Mouse (Mus musculus) forebrain, embryonic 12.5 days (tissue): Measurements from ENCODE around the gene Gpr4. TPM values are rescaled to one million over a fixed set of nuclear protein-coding genes. Genes with fewer than 3 reads are reported as not detected.

ENCODE experiments used
- ATAC-seq: fragments of 200-750 bp; cut with Nextera tagmentation; 2 replicates; pipeline ENCODE4 v1.8.0; 2017; ENCODE audit warnings: moderate TSS enrichment; ENCODE audit not compliant: low FRiP score
- H3K27ac ChIP-seq: fragments of 300-500 bp; sonication (generic); 2 replicates; pipeline ENCODE4 v1.5.1; 2016; ENCODE audit warnings: mild to moderate bottlenecking
- H3K27me3 ChIP-seq: fragments of 300-500 bp; sonication (generic); 2 replicates; pipeline ENCODE4 v1.6.1; 2016; ENCODE audit warnings: mild to moderate bottlenecking
- H3K36me3 ChIP-seq: fragments of 300-500 bp; sonication (generic); replicated peaks from 2 replicates; pipeline ENCODE4 v1.6.1; 2016; ENCODE audit warnings: mild to moderate bottlenecking
- H3K4me1 ChIP-seq: fragments of 300-500 bp; sonication (generic); 2 replicates; pipeline ENCODE4 v1.6.1; 2016
- H3K4me2 ChIP-seq: fragments of 300-500 bp; sonication (generic); 2 replicates; pipeline ENCODE4 v1.6.1; 2016; ENCODE audit warnings: mild to moderate bottlenecking, moderate library complexity
- H3K4me3 ChIP-seq: fragments of 300-500 bp; sonication (generic); replicated peaks from 2 replicates; pipeline ENCODE4 v1.5.1; 2016; ENCODE audit warnings: mild to moderate bottlenecking
- H3K9ac ChIP-seq: fragments of 300-500 bp; sonication (generic); 2 replicates; pipeline ENCODE4 v1.6.1; 2016; ENCODE audit warnings: mild to moderate bottlenecking
- H3K9me3 ChIP-seq: fragments of 300-500 bp; sonication (generic); 2 replicates; pipeline ENCODE4 v1.6.1; 2016
- WGBS: fragments of 180-500 bp; shearing (Covaris S2); methylation state at CpG from one replicate; pipeline ENCODE4 v1.1.7; 2016; 5-methylcytosine and 5-hydroxymethylcytosine counted together
- polyA plus RNA-seq: library from polyadenylated mRNA; unstranded; fragments of >200 nt; fragmentation: Nextera tagmentation; extraction: Ambion mirVana; gene quantifications from 2 replicates; pipeline ENCODE4 v1.2.1, GENCODE M21; 2016

Gpr4 gene
- 1.6 and 1.7 TPM in 2 replicates for polyA plus RNA-seq

DNA sequence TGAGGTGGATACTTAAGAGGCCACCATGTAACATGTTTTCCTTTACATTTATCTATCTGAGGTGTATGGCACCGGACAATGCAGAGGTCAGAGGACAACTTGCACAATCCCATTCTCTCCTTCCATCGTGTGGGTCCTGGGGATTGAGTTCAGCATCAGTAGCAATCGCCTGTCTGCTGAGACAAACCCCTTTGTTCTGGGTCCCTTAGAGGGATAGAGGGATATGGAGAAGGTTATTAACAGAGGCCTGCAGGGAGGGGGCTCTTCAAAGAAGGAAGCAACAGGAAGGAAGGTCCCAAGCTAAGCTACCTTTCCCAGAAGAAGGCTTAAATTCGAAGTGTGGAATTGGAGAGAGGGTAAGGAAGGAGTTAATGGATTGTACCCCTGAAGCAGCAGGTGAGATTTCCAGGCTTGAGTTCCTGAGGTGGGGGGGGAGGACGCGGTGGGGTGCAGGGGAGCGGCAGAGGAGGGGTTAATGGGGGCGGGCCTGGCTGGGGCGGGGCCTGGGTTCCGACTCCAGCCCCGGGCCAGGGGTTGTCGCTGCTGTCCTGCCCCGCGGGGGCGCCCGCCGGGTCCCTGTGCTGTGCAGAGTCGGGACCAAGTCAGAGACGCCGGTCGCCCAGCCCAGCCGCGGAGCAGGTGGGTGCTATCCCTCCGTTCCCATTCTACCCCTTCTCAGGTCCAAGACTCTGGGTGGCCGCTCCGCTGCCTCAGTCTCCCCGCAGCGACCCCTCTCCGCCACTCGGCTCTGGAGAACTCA is at the start of gene Gpr4:
Gpr4 (plus strand) TSS at position 543 of the 760 bp plus-strand sequence.
- ATAC-seq: peak; percentile 73
- Histone ChIP-seq H3K27me3 (peaks cover 39% of the 10 kb centered on the region), H3K4me1 (peaks cover 11% of the 10 kb centered on the region), H3K9me3 (peaks cover 4% of the 10 kb centered on the region; the same call in 1 of the 2 replicates), H3K9ac (peak within 1 kb of the TSS; percentile 56), H3K27ac (no peak within 1 kb of the TSS), H3K36me3 (no peaks in the 10 kb centered on the region), H3K4me3 (peak within 1 kb of the TSS; percentile 46), H3K4me2 (peak within 1 kb of the TSS; percentile 72)
- WGBS: 2% methylated on average over 26 of the region's 30 CpGs

DNA sequence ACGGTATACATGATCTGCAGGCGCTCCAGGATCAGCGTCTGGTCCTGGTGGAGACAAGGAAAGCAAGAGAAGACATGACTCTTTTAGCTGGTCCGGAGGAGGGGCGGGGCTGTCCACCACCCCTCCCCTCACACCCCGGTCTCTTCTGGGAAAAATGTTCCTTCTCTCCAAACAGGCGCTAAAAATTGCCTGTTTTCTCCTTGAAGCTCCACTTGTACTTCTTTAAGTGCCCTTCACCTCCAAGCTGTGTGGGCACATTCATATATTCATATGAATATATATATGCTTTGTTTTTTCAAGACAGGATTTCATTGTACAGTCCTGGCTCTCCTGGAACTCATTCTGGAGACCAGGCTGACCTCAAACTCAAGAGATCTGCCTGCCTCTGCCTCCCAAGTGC is 49.4 kb upstream of the Gpr4 start:
- no peak overlapping the region for H3K4me2 ChIP-seq
- H3K4me1 ChIP-seq: peaks cover 40% of the 10 kb centered on the region
- H3K27ac ChIP-seq: no peak overlapping the region
- H3K4me3 ChIP-seq: no peak overlapping the region
- H3K9me3 ChIP-seq: peaks cover 7% of the 10 kb centered on the region; the same call in 1 of the 2 replicates
- H3K9ac ChIP-seq: no peak overlapping the region
- WGBS: 86% methylated on average over 7 of the region's 7 CpGs
- ATAC-seq: no peak
- H3K36me3 ChIP-seq: no peaks in the 10 kb centered on the region
- peaks cover 73% of the 10 kb centered on the region for H3K27me3 ChIP-seq

DNA sequence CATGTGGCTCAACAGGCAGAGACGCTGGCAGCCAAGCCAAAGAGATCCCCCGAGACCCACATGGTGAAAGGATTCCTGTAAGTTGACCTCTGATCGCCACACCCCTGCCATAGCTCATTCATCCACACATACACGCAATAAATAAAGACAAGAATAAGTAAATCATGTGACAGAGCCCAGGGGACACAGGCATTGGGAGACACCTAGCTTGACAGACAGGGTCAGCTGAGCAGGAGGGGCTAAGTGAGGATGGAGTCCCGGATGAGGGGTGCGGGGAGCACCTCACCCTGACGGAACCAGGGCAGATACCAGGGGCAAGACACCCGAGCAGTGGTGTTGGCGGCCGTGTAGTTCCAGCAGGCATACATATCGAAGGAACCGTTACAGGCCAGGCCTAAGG is 48.6 kb upstream of the Gpr4 start:
- Histone ChIP-seq H3K4me1 (peaks cover 39% of the 10 kb centered on the region), H3K4me2 (peak overlapping the region; percentile 34; the same call in 1 of the 2 replicates), H3K4me3 (no peak overlapping the region), H3K36me3 (no peaks in the 10 kb centered on the region), H3K9ac (no peak overlapping the region; the same call in 1 of the 2 replicates), H3K27me3 (peaks cover 69% of the 10 kb centered on the region), H3K9me3 (peaks cover 7% of the 10 kb centered on the region; the same call in 1 of the 2 replicates), H3K27ac (no peak overlapping the region)
- ATAC-seq: no peak
- 36% methylated on average over 11 of the region's 12 CpGs for WGBS

- H3K9ac ChIP-seq: no peak overlapping the region; the same call in 1 of the 2 replicates
- ATAC-seq: peak; percentile 27; the same call in 1 of the 2 replicates
- 2% methylated on average over 6 of the region's 6 CpGs for WGBS
- H3K27me3 ChIP-seq: peaks cover 64% of the 10 kb centered on the region
- no peak overlapping the region for H3K4me3 ChIP-seq
- H3K4me1 ChIP-seq: peaks cover 39% of the 10 kb centered on the region
- no peaks in the 10 kb centered on the region for H3K36me3 ChIP-seq
- H3K4me2 ChIP-seq: peak overlapping the region; percentile 34
- peaks cover 7% of the 10 kb centered on the region; the same call in 1 of the 2 replicates for H3K9me3 ChIP-seq
- no peak overlapping the region for H3K27ac ChIP-seq
Observed at GRCm38 (mm10) chr7:19164189-19164588, 48.1 kb upstream of the Gpr4 start.

GRCm38 (mm10) chr7:19164978-19165377 is 47.4 kb upstream of the Gpr4 start:
- ATAC-seq: no peak
- Histone ChIP-seq H3K27ac (no peak overlapping the region), H3K4me3 (no peak overlapping the region), H3K36me3 (no peaks in the 10 kb centered on the region), H3K9me3 (peaks cover 7% of the 10 kb centered on the region; the same call in 1 of the 2 replicates), H3K4me2 (peak overlapping the region; percentile 34), H3K4me1 (peaks cover 37% of the 10 kb centered on the region), H3K9ac (no peak overlapping the region), H3K27me3 (peaks cover 56% of the 10 kb centered on the region)
- WGBS: 3% methylated on average over 13 of the region's 13 CpGs

- H3K27ac ChIP-seq: no peak within 1 kb of the TSS
- peaks cover 48% of the 10 kb centered on the region for H3K27me3 ChIP-seq
- H3K36me3 ChIP-seq: no peaks in the 10 kb centered on the region
- peaks cover 33% of the 10 kb centered on the region for H3K4me1 ChIP-seq
- peak; percentile 57 for ATAC-seq
- H3K4me3 ChIP-seq: 0 out of 2 replicates have a peak within 1 kb of the TSS, but pooled peaks have one; percentile 1
- 12% methylated on average over 14 of the region's 14 CpGs for WGBS
- H3K9me3 ChIP-seq: peaks cover 7% of the 10 kb centered on the region; the same call in 1 of the 2 replicates
- H3K4me2 ChIP-seq: peak within 1 kb of the TSS; percentile 37
- H3K9ac ChIP-seq: 0 out of 2 replicates have a peak within 1 kb of the TSS, but pooled peaks have one; percentile 9
Observed at GRCm38 (mm10) chr7:19165656-19166423, 46.5 kb upstream of the Gpr4 start, which contains the start of gene Gipr. TSS of gene Gipr (minus strand) at chr7:19166127.

DNA sequence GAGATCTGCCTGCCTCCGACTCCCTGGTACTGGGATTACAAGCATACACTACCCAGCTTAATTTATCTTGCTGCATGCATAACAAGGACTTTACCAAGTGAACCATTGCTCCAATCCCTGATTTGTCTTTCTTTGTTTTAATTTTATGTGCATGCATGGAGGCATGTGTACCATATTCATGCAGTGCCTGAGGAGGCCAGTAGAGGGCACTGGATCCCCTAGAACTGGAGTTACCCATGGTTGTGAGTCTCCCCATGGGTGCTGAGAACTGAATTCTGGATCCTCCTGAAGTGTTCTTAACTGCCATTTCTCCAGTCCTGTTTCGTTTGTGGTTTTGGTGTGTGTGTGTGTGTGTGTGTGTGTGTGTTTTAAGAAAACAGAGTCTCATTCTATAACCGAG is 45.3 kb upstream of the Gpr4 start:
- peaks cover 36% of the 10 kb centered on the region for H3K4me1 ChIP-seq
- H3K9me3 ChIP-seq: peaks cover 7% of the 10 kb centered on the region; the same call in 1 of the 2 replicates
- H3K4me3 ChIP-seq: no peak overlapping the region
- no peaks in the 10 kb centered on the region for H3K36me3 ChIP-seq
- WGBS: 87% methylated on average over 3 of the region's 3 CpGs
- peaks cover 44% of the 10 kb centered on the region for H3K27me3 ChIP-seq
- no peak overlapping the region for H3K9ac ChIP-seq
- H3K27ac ChIP-seq: no peak overlapping the region
- ATAC-seq: no peak
- H3K4me2 ChIP-seq: no peak overlapping the region

GRCm38 (mm10) chr7:19169506-19169905 is 42.8 kb upstream of the Gpr4 start:
- peaks cover 7% of the 10 kb centered on the region; the same call in 1 of the 2 replicates for H3K9me3 ChIP-seq
- peaks cover 28% of the 10 kb centered on the region for H3K27me3 ChIP-seq
- no peak overlapping the region for H3K27ac ChIP-seq
- ATAC-seq: no peak
- H3K4me3 ChIP-seq: no peak overlapping the region
- H3K4me2 ChIP-seq: no peak overlapping the region
- H3K9ac ChIP-seq: no peak overlapping the region
- 58% methylated on average over 10 of the region's 10 CpGs for WGBS
- H3K4me1 ChIP-seq: peaks cover 36% of the 10 kb centered on the region
- H3K36me3 ChIP-seq: no peaks in the 10 kb centered on the region

DNA sequence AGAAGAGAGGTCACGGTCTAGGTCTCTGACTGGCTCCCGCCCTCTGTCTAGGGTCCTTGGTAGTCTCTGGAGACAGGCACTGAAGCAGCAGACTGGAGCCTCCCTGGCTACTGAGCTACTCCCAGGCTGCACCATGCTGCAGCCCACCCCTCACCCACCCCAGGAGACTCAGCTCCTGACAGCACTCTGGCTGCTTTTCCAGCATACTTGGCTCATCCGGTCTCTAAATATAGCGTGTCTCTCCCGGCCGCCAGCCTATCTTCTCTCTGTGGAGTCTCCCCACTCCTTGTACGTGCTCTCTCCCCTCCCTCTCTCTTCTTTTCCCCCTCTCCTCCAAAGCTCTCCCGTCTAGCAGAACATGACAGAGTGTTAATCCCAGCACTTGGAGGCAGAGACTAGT is 42.2 kb upstream of the Gpr4 start:
- no peak for ATAC-seq
- H3K9ac ChIP-seq: no peak overlapping the region
- H3K27ac ChIP-seq: no peak overlapping the region
- H3K4me3 ChIP-seq: no peak overlapping the region
- H3K9me3 ChIP-seq: peaks cover 7% of the 10 kb centered on the region; the same call in 1 of the 2 replicates
- peaks cover 26% of the 10 kb centered on the region for H3K27me3 ChIP-seq
- H3K4me2 ChIP-seq: no peak overlapping the region
- no peaks in the 10 kb centered on the region for H3K36me3 ChIP-seq
- 71% methylated on average over 8 of the region's 8 CpGs for WGBS
- H3K4me1 ChIP-seq: peaks cover 29% of the 10 kb centered on the region

- H3K9ac ChIP-seq: no peak overlapping the region
- no peak overlapping the region for H3K4me2 ChIP-seq
- peaks cover 36% of the 10 kb centered on the region for H3K4me1 ChIP-seq
- H3K9me3 ChIP-seq: peaks cover 7% of the 10 kb centered on the region; the same call in 1 of the 2 replicates
- peaks cover 31% of the 10 kb centered on the region for H3K27me3 ChIP-seq
- no peaks in the 10 kb centered on the region for H3K36me3 ChIP-seq
- no peak overlapping the region for H3K4me3 ChIP-seq
- 60% methylated on average over 8 of the region's 8 CpGs for WGBS
- no peak for ATAC-seq
- no peak overlapping the region for H3K27ac ChIP-seq
Observed at GRCm38 (mm10) chr7:19171831-19172230, 40.5 kb upstream of the Gpr4 start.

DNA sequence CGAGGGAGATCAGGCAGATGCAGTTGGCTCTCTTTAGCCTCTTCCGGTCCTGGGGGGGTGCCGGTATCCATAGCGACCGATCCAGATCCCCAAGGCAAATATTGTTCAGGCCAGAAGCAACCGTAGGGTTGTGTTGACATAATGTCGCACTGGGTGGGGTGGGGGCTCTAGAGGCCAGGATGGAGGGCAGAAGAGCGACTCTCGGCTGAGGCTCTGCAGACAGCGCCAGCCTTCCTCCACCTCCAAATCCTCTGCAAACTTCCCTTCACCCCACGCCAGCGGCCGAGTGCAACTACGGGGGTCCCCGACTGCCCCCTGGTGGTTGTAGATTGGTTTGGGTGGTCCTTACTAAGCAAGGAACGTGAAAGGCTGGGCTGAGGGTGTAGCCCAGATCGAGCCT is 39.5 kb upstream of the Gpr4 start:
- Histone ChIP-seq H3K36me3 (no peaks in the 10 kb centered on the region), H3K27me3 (peaks cover 41% of the 10 kb centered on the region), H3K4me1 (peaks cover 43% of the 10 kb centered on the region), H3K4me3 (peak overlapping the region; percentile 32), H3K9ac (peak overlapping the region; percentile 44), H3K9me3 (no peaks in the 10 kb centered on the region), H3K27ac (no peak overlapping the region), H3K4me2 (peak overlapping the region; percentile 61)
- ATAC-seq: peak; percentile 36
- WGBS: 5% methylated on average over 17 of the region's 17 CpGs
